Mouse (Mus musculus): ENCODE measurements around the gene Zc2hc1c. TPM values are rescaled to one million over a fixed set of nuclear protein-coding genes. Genes with fewer than 3 reads are reported as not detected.

The Zc2hc1c gene
- polyA plus RNA-seq (2015; fragmentation: Nextera tagmentation; extraction: Ambion mirVana) = 1.3 TPM in 2 replicates

GRCm38 (mm10) chr12:85288486-85289156 is at the start of gene Zc2hc1c:
Gene Zc2hc1c, plus strand, starts transcription at chr12:85288591.
- Histone ChIP-seq H3K4me3 (replicated peaks) (peak within 1 kb of the TSS; percentile 51), H3K27ac (no peak within 1 kb of the TSS), H3K36me3 (no peaks in the 10 kb centered on the region), H3K4me2 (replicated peaks) (peak within 1 kb of the TSS; percentile 74), H3K9ac (replicated peaks) (peak within 1 kb of the TSS; percentile 67), H3K27me3 (peaks cover 10% of the 10 kb centered on the region), H3K9me3 (no peaks in the 10 kb centered on the region), H3K4me1 (replicated peaks) (peaks cover 13% of the 10 kb centered on the region)
- peak; percentile 93 for ATAC-seq
- under 1% methylated on average over 30 of the region's 31 CpGs for WGBS

- no peak overlapping the region for H3K27ac ChIP-seq
- no peaks in the 10 kb centered on the region for H3K27me3 ChIP-seq
- WGBS = 91% methylated on average over 3 of the region's 3 CpGs
- H3K4me1 ChIP-seq (replicated peaks) = no peaks in the 10 kb centered on the region
- H3K9me3 ChIP-seq = no peaks in the 10 kb centered on the region
- no peak overlapping the region for H3K9ac ChIP-seq (replicated peaks)
- peaks cover 13% of the 10 kb centered on the region for H3K36me3 ChIP-seq
- H3K4me2 ChIP-seq (replicated peaks) = no peak overlapping the region
- no peak for ATAC-seq
- H3K4me3 ChIP-seq (replicated peaks) = no peak overlapping the region
Observed at GRCm38 (mm10) chr12:85252083-85252482, 36.3 kb upstream of the Zc2hc1c start.

GRCm38 (mm10) chr12:85256074-85256751 is 32.2 kb upstream of the Zc2hc1c start:
- no peak for ATAC-seq
- WGBS = 82% methylated on average over 7 of the region's 7 CpGs

GRCm38 (mm10) chr12:85257008-85257639 is 31.3 kb upstream of the Zc2hc1c start:
- H3K4me1 ChIP-seq (replicated peaks) = no peaks in the 10 kb centered on the region
- no peaks in the 10 kb centered on the region for H3K27me3 ChIP-seq
- H3K9me3 ChIP-seq = no peaks in the 10 kb centered on the region
- ATAC-seq = no peak
- 87% methylated on average over 7 of the region's 7 CpGs for WGBS
- no peak overlapping the region for H3K4me3 ChIP-seq (replicated peaks)
- no peak overlapping the region for H3K9ac ChIP-seq (replicated peaks)
- H3K36me3 ChIP-seq = peaks cover 2% of the 10 kb centered on the region; the same call in 1 of the 2 replicates
- no peak overlapping the region for H3K4me2 ChIP-seq (replicated peaks)
- H3K27ac ChIP-seq = no peak overlapping the region

More at GRCm38 (mm10) chr12:85256074-85256751, 32.2 kb upstream of the Zc2hc1c start:
- Histone ChIP-seq H3K4me3 (replicated peaks) (no peak overlapping the region), H3K9ac (replicated peaks) (no peak overlapping the region), H3K36me3 (peaks cover 2% of the 10 kb centered on the region; the same call in 1 of the 2 replicates), H3K4me2 (replicated peaks) (no peak overlapping the region), H3K27ac (no peak overlapping the region), H3K4me1 (replicated peaks) (no peaks in the 10 kb centered on the region), H3K9me3 (no peaks in the 10 kb centered on the region), H3K27me3 (no peaks in the 10 kb centered on the region)

- Histone ChIP-seq H3K9ac (replicated peaks) (no peak overlapping the region), H3K27me3 (no peaks in the 10 kb centered on the region), H3K4me1 (replicated peaks) (no peaks in the 10 kb centered on the region), H3K36me3 (no peaks in the 10 kb centered on the region), H3K4me2 (replicated peaks) (no peak overlapping the region), H3K4me3 (replicated peaks) (no peak overlapping the region), H3K9me3 (no peaks in the 10 kb centered on the region), H3K27ac (no peak overlapping the region)
- 0 out of 2 replicates have a peak, but pooled peaks have one; percentile 27 for ATAC-seq
- WGBS = 54% methylated on average over 10 of the region's 10 CpGs
Observed at GRCm38 (mm10) chr12:85262489-85262888, 25.9 kb upstream of the Zc2hc1c start.

- no peak for ATAC-seq
- WGBS = 88% methylated on average over 5 of the region's 5 CpGs
Observed at GRCm38 (mm10) chr12:85263190-85263589, 25.2 kb upstream of the Zc2hc1c start.

GRCm38 (mm10) chr12:85264531-85264930 is 23.9 kb upstream of the Zc2hc1c start:
- Histone ChIP-seq H3K9ac (replicated peaks) (no peak overlapping the region), H3K27me3 (no peaks in the 10 kb centered on the region), H3K36me3 (no peaks in the 10 kb centered on the region), H3K9me3 (no peaks in the 10 kb centered on the region), H3K4me2 (replicated peaks) (no peak overlapping the region), H3K4me1 (replicated peaks) (no peaks in the 10 kb centered on the region), H3K4me3 (replicated peaks) (no peak overlapping the region), H3K27ac (no peak overlapping the region)
- 97% methylated on average over 8 of the region's 8 CpGs for WGBS
- no peak for ATAC-seq

More at GRCm38 (mm10) chr12:85263190-85263589, 25.2 kb upstream of the Zc2hc1c start:
- H3K36me3 ChIP-seq = no peaks in the 10 kb centered on the region
- H3K4me3 ChIP-seq (replicated peaks) = no peak overlapping the region
- no peak overlapping the region for H3K9ac ChIP-seq (replicated peaks)
- no peaks in the 10 kb centered on the region for H3K4me1 ChIP-seq (replicated peaks)
- no peaks in the 10 kb centered on the region for H3K27me3 ChIP-seq
- H3K27ac ChIP-seq = no peak overlapping the region
- H3K9me3 ChIP-seq = no peaks in the 10 kb centered on the region
- H3K4me2 ChIP-seq (replicated peaks) = no peak overlapping the region

- H3K4me2 ChIP-seq (replicated peaks) = no peak overlapping the region
- H3K36me3 ChIP-seq = no peaks in the 10 kb centered on the region
- no peaks in the 10 kb centered on the region for H3K27me3 ChIP-seq
- WGBS = 82% methylated on average over 7 of the region's 7 CpGs
- no peak overlapping the region for H3K4me3 ChIP-seq (replicated peaks)
- no peaks in the 10 kb centered on the region for H3K9me3 ChIP-seq
- H3K4me1 ChIP-seq (replicated peaks) = peaks cover 2% of the 10 kb centered on the region
- no peak overlapping the region for H3K27ac ChIP-seq
- ATAC-seq = no peak
- no peak overlapping the region for H3K9ac ChIP-seq (replicated peaks)
Observed at GRCm38 (mm10) chr12:85264940-85265339, 23.5 kb upstream of the Zc2hc1c start.

GRCm38 (mm10) chr12:85266248-85266647 is 22.1 kb upstream of the Zc2hc1c start:
- no peak overlapping the region for H3K9ac ChIP-seq (replicated peaks)

GRCm38 (mm10) chr12:85269821-85270220 is 18.6 kb upstream of the Zc2hc1c start:
- Histone ChIP-seq H3K27ac (peak overlapping the region; percentile 87), H3K4me1 (replicated peaks) (peaks cover 4% of the 10 kb centered on the region), H3K4me3 (replicated peaks) (peak overlapping the region; percentile 57), H3K9me3 (no peaks in the 10 kb centered on the region), H3K36me3 (0 out of 2 replicates have a peak, but pooled peaks cover 3% of the 10 kb centered on the region), H3K27me3 (no peaks in the 10 kb centered on the region), H3K4me2 (replicated peaks) (peak overlapping the region; percentile 59), H3K9ac (replicated peaks) (peak overlapping the region; percentile 73)
- WGBS = 61% methylated on average over 3 of the region's 3 CpGs
- ATAC-seq = no peak

More at GRCm38 (mm10) chr12:85266248-85266647, 22.1 kb upstream of the Zc2hc1c start:
- 95% methylated on average over 3 of the region's 3 CpGs for WGBS
- H3K4me3 ChIP-seq (replicated peaks) = no peak overlapping the region
- H3K4me1 ChIP-seq (replicated peaks) = peaks cover 4% of the 10 kb centered on the region
- no peak overlapping the region for H3K27ac ChIP-seq
- H3K9me3 ChIP-seq = no peaks in the 10 kb centered on the region
- ATAC-seq = no peak
- H3K27me3 ChIP-seq = no peaks in the 10 kb centered on the region
- H3K4me2 ChIP-seq (replicated peaks) = no peak overlapping the region
- no peaks in the 10 kb centered on the region for H3K36me3 ChIP-seq

- H3K9me3 ChIP-seq = no peaks in the 10 kb centered on the region
- H3K4me3 ChIP-seq (replicated peaks) = peak within 1 kb of the TSS; percentile 57
- peak; percentile 98 for ATAC-seq
- H3K4me1 ChIP-seq (replicated peaks) = peaks cover 4% of the 10 kb centered on the region
- under 1% methylated on average over 35 of the region's 35 CpGs for WGBS
- no peaks in the 10 kb centered on the region for H3K27me3 ChIP-seq
- H3K36me3 ChIP-seq = 0 out of 2 replicates have a peak, but pooled peaks cover 3% of the 10 kb centered on the region
- H3K27ac ChIP-seq = peak within 1 kb of the TSS; percentile 87
- H3K9ac ChIP-seq (replicated peaks) = peak within 1 kb of the TSS; percentile 73
- peak within 1 kb of the TSS; percentile 59 for H3K4me2 ChIP-seq (replicated peaks)
Observed at GRCm38 (mm10) chr12:85270319-85270718, 18.1 kb upstream of the Zc2hc1c start, which contains the start of gene Mlh3. Gene Mlh3, minus strand, starts transcription at chr12:85270599.

Measured in midbrain, embryonic 13.5 days (tissue).